Mouse (Mus musculus) C2C12 (cell line): ENCODE data around the gene Pla2g5. TPM values are rescaled to one million over a fixed set of nuclear protein-coding genes. Genes with fewer than 3 reads are reported as not detected.

Experiments
- H3K27me3 ChIP-seq: one replicate; pipeline ENCODE4 v1.6.1; 2011; ENCODE audit not compliant: control insufficient read depth, insufficient read depth, insufficient read length
- H3K36me3 ChIP-seq: one replicate; pipeline ENCODE4 v1.6.1; 2011; ENCODE audit not compliant: control insufficient read depth, insufficient read depth
- H3K4me3 ChIP-seq: one replicate; pipeline ENCODE4 v1.5.1; 2011; ENCODE audit warnings: mild to moderate bottlenecking, control low read depth; ENCODE audit not compliant: poor library complexity, insufficient read depth, severe bottlenecking
- H3K79me2 ChIP-seq: one replicate; pipeline ENCODE4 v1.6.1; 2011; ENCODE audit not compliant: control insufficient read depth, insufficient read depth
- H3K79me3 ChIP-seq: one replicate; pipeline ENCODE4 v1.6.1; 2011; ENCODE audit warnings: low read depth, control low read depth
- H3ac ChIP-seq: one replicate; pipeline ENCODE3; 2011; ENCODE audit warnings: low read depth; ENCODE audit not compliant: control insufficient read depth, insufficient read length
- CEBPB ChIP-seq: IDR thresholded peaks from one replicate; pipeline ENCODE4 v1.6.1; 2011; ENCODE audit warnings: low read depth, mild to moderate bottlenecking, control low read depth, moderate library complexity
- CTCF ChIP-seq: IDR thresholded peaks from one replicate; pipeline ENCODE4 v1.5.1; 2011; ENCODE audit not compliant: control insufficient read depth, insufficient read depth, insufficient read length
- FOSL1 ChIP-seq: IDR thresholded peaks from one replicate; pipeline ENCODE4 v1.8.0; 2011; ENCODE audit warnings: mild to moderate bottlenecking, low read length; ENCODE audit not compliant: poor library complexity, insufficient read depth, severe bottlenecking
- MAX ChIP-seq: IDR thresholded peaks from one replicate; pipeline ENCODE4 v1.6.1; 2011; ENCODE audit warnings: mild to moderate bottlenecking, control low read depth
- MYOD1 ChIP-seq: IDR thresholded peaks from one replicate; pipeline ENCODE4 v1.6.1; 2011; ENCODE audit warnings: low read depth; ENCODE audit not compliant: control insufficient read depth, insufficient read length
- MYOG ChIP-seq: IDR thresholded peaks from one replicate; pipeline ENCODE4 v1.6.1; 2011; ENCODE audit not compliant: control insufficient read depth, insufficient read length; ENCODE audit errors: extremely low read depth
- USF1 ChIP-seq: IDR thresholded peaks from one replicate; pipeline ENCODE4 v1.6.1; 2011; ENCODE audit warnings: low read depth, mild to moderate bottlenecking, control low read depth, moderate library complexity
- polyA plus RNA-seq: library from polyadenylated mRNA; unstranded; fragments of >200 nt; fragmentation: generic; extraction: Trizol; gene quantifications from one replicate; pipeline ENCODE4 v1.2.1, GENCODE M21; 2012; ENCODE audit warnings: missing spikeins

The Pla2g5 gene
- polyA plus RNA-seq, 1 experiment, result 0.06 TPM

GRCm38 (mm10) chr4:138819101-138819500 is 44.2 kb downstream of the Pla2g5 start:
- H3ac ChIP-seq, result no peak overlapping the region
- no peak overlapping the region for H3K4me3 ChIP-seq
- H3K79me2 ChIP-seq, result no peaks in the 10 kb centered on the region
- no peaks in the 10 kb centered on the region for H3K79me3 ChIP-seq
- TF ChIP-seq CEBPB, result no peak
- peaks cover 10% of the 10 kb centered on the region for H3K27me3 ChIP-seq
- H3K36me3 ChIP-seq, result no peaks in the 10 kb centered on the region

GRCm38 (mm10) chr4:138817736-138818135 is 45.5 kb downstream of the Pla2g5 start:
- Histone ChIP-seq H3K36me3 (no peaks in the 10 kb centered on the region), H3K4me3 (no peak overlapping the region), H3K79me3 (no peaks in the 10 kb centered on the region), H3K27me3 (peaks cover 15% of the 10 kb centered on the region), H3ac (no peak overlapping the region), H3K79me2 (no peaks in the 10 kb centered on the region)
- TF ChIP-seq MYOG, result no peak
- TF ChIP-seq MYOD1, result no peak
- TF ChIP-seq FOSL1, result no peak
- TF ChIP-seq MAX, result no peak
- TF ChIP-seq CEBPB, result no peak
- no peak for TF ChIP-seq USF1
- TF ChIP-seq CTCF, result no peak

- Histone ChIP-seq H3K36me3 (no peaks in the 10 kb centered on the region), H3K27me3 (peaks cover 30% of the 10 kb centered on the region), H3ac (no peak overlapping the region), H3K4me3 (no peak overlapping the region), H3K79me3 (no peaks in the 10 kb centered on the region), H3K79me2 (no peaks in the 10 kb centered on the region)
- TF ChIP-seq USF1 (no peak), MYOG (no peak), CEBPB (no peak), MAX (no peak), FOSL1 (no peak), CTCF (no peak), MYOD1 (no peak)
These were observed 47.1 kb downstream of the Pla2g5 start for GRCm38 (mm10) chr4:138816166-138816565.

GRCm38 (mm10) chr4:138806920-138807541 is 56.3 kb downstream of the Pla2g5 start:
- Histone ChIP-seq H3K79me3 (no peaks in the 10 kb centered on the region), H3K36me3 (no peaks in the 10 kb centered on the region), H3K27me3 (peaks cover 25% of the 10 kb centered on the region), H3K79me2 (no peaks in the 10 kb centered on the region), H3K4me3 (no peak overlapping the region), H3ac (no peak overlapping the region)
- TF ChIP-seq MYOG (no peak), USF1 (no peak), MAX (no peak), CEBPB (no peak)

- H3K79me2 ChIP-seq, result no peaks in the 10 kb centered on the region
- H3K36me3 ChIP-seq, result no peaks in the 10 kb centered on the region
- TF ChIP-seq CTCF, result no peak
- no peaks in the 10 kb centered on the region for H3K79me3 ChIP-seq
- no peak overlapping the region for H3ac ChIP-seq
- H3K27me3 ChIP-seq, result peaks cover 19% of the 10 kb centered on the region
- H3K4me3 ChIP-seq, result no peak overlapping the region
These were observed 57.1 kb downstream of the Pla2g5 start for GRCm38 (mm10) chr4:138806160-138806559.

- Histone ChIP-seq H3K79me3 (no peaks in the 10 kb centered on the region), H3K36me3 (no peaks in the 10 kb centered on the region), H3K79me2 (no peaks in the 10 kb centered on the region), H3K4me3 (no peak overlapping the region), H3ac (no peak overlapping the region), H3K27me3 (peaks cover 21% of the 10 kb centered on the region)
- TF ChIP-seq CEBPB (no peak), FOSL1 (no peak), MYOD1 (no peak), USF1 (no peak), MAX (no peak), MYOG (no peak), CTCF (no peak)
These were observed 58.0 kb downstream of the Pla2g5 start for GRCm38 (mm10) chr4:138805248-138805647.
